Mouse (Mus musculus) heart, embryonic 12.5 days (tissue): Measurements from ENCODE around the gene Ier5l. TPM values are rescaled to one million over a fixed set of nuclear protein-coding genes. Genes with fewer than 3 reads are reported as not detected.
A peak's percentile ranks its signal among the peaks of the same experiment; 100 is the strongest.

Experiments used
- ATAC-seq: fragments of 200-750 bp; cut with Nextera tagmentation; 2 replicates; pipeline ENCODE4 v1.8.0; 2017; ENCODE audit warnings: moderate TSS enrichment, moderate library complexity; ENCODE audit not compliant: insufficient number of reproducible peaks, low FRiP score
- H3K27ac ChIP-seq: fragments of 300-500 bp; sonication (generic); 2 replicates; pipeline ENCODE4 v1.5.1; 2016; ENCODE audit warnings: mild to moderate bottlenecking, moderate library complexity; ENCODE audit not compliant: poor library complexity, severe bottlenecking
- H3K27me3 ChIP-seq: fragments of 300-500 bp; sonication (generic); replicated peaks from 2 replicates; pipeline ENCODE4 v1.6.1; 2016; ENCODE audit warnings: mild to moderate bottlenecking, moderate library complexity
- H3K36me3 ChIP-seq: fragments of 300-500 bp; sonication (generic); 2 replicates; pipeline ENCODE4 v1.6.1; 2016; ENCODE audit warnings: mild to moderate bottlenecking, moderate library complexity
- H3K4me1 ChIP-seq: fragments of 300-500 bp; sonication (generic); replicated peaks from 2 replicates; pipeline ENCODE4 v1.6.1; 2016; ENCODE audit warnings: mild to moderate bottlenecking
- H3K4me2 ChIP-seq: fragments of 300-500 bp; sonication (generic); 2 replicates; pipeline ENCODE4 v1.6.1; 2016; ENCODE audit warnings: mild to moderate bottlenecking, moderate library complexity
- H3K4me3 ChIP-seq: fragments of 300-500 bp; sonication (generic); 2 replicates; pipeline ENCODE4 v1.5.1; 2016; ENCODE audit warnings: mild to moderate bottlenecking
- H3K9ac ChIP-seq: fragments of 300-500 bp; sonication (generic); 2 replicates; pipeline ENCODE4 v1.6.1; 2016; ENCODE audit warnings: mild to moderate bottlenecking, moderate library complexity
- H3K9me3 ChIP-seq: fragments of 300-500 bp; sonication (generic); replicated peaks from 2 replicates; pipeline ENCODE4 v1.6.1; 2016; ENCODE audit warnings: mild to moderate bottlenecking, moderate library complexity
- WGBS: fragments of 180-500 bp; shearing (Covaris S2); methylation state at CpG from one replicate; pipeline ENCODE4 v1.1.7; 2016; 5-methylcytosine and 5-hydroxymethylcytosine counted together
- polyA plus RNA-seq: library from polyadenylated mRNA; unstranded; fragments of >200 nt; fragmentation: Nextera tagmentation; extraction: Ambion mirVana; gene quantifications from 2 replicates; pipeline ENCODE4 v1.2.1, GENCODE M21; 2016

Ier5l gene
- polyA plus RNA-seq, 1 experiment from 2014 or later, result 1.7 TPM

DNA sequence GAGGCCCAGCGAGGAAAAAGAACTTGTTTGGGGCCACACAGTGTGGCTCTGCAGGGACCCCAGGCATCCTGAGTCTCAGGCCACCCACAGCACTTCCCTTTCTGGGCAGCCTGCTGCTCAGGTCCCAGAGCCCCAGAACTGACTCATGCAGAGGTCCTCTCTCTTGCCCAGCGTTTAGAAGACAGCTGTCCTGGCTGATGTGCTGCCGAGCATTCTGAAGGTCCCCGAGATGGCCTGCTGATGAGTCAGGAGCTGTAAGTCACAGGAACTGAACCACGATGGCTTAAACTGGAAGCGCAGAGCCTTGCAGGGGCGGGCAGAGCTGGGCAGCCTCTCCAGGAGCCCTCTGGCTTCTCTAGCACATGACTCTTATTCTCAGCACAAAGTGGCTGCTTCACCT is 13.6 kb upstream of the Ier5l start:
- Histone ChIP-seq H3K27me3 (peaks cover 6% of the 10 kb centered on the region; the same call in 1 of the 2 replicates), H3K4me3 (no peak overlapping the region), H3K27ac (no peak overlapping the region), H3K4me1 (no peaks in the 10 kb centered on the region), H3K9ac (no peak overlapping the region), H3K9me3 (no peaks in the 10 kb centered on the region), H3K36me3 (no peaks in the 10 kb centered on the region), H3K4me2 (no peak overlapping the region)
- 33% methylated on average over 7 of the region's 7 CpGs for WGBS
- ATAC-seq, result no peak

DNA sequence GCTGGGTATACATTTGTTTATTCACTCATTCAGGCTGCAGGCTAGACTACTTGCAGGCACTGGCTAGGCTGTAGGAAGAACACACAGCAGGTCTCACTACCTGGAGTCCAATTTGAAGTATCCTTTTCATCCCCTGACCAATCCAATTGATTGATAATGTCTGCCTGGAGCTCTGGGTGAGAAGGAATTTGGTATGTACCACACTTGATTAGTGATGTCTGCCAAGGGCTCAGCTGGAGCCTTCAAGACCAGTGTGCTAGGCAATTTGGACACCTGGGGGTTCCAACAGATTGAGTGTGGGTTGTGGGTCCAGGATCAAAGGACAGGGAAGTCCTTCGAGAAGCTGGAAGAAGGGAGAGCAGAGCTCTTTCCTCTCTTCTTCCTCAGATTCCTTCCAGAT is 4.5 kb upstream of the Ier5l start:
- Histone ChIP-seq H3K27ac (no peak overlapping the region), H3K36me3 (no peaks in the 10 kb centered on the region), H3K9ac (no peak overlapping the region), H3K4me1 (peaks cover 5% of the 10 kb centered on the region), H3K27me3 (peaks cover 17% of the 10 kb centered on the region), H3K9me3 (no peaks in the 10 kb centered on the region), H3K4me2 (no peak overlapping the region), H3K4me3 (no peak overlapping the region)
- 43% methylated on average over 1 of the region's 1 CpGs for WGBS
- ATAC-seq, result no peak

DNA sequence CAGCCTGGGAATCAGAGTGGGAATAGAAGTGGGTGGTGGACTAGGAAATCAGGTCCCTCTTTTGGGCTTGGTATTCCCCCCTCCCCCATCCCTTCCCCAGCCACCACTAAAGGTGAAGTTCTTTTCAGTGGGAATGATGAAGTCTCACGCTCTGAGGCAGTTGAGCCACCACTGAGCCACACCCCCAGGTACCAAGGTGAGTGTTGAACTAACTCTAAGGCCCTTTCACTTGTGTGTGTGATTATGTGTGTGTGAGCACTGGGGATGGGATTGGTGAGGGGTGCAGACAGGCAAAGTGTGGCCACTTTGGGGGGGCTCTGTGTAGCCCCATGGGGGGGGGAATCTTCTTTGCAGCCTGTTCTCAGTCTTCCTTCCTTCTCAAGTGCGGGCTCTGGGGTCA is 2.2 kb upstream of the Ier5l start:
- no peak overlapping the region for H3K4me2 ChIP-seq
- H3K9ac ChIP-seq, result no peak overlapping the region
- H3K4me1 ChIP-seq, result peaks cover 10% of the 10 kb centered on the region
- peaks cover 17% of the 10 kb centered on the region for H3K27me3 ChIP-seq
- 74% methylated on average over 2 of the region's 2 CpGs for WGBS
- no peaks in the 10 kb centered on the region for H3K9me3 ChIP-seq
- H3K36me3 ChIP-seq, result no peaks in the 10 kb centered on the region
- H3K4me3 ChIP-seq, result no peak overlapping the region
- ATAC-seq, result no peak
- no peak overlapping the region for H3K27ac ChIP-seq

DNA sequence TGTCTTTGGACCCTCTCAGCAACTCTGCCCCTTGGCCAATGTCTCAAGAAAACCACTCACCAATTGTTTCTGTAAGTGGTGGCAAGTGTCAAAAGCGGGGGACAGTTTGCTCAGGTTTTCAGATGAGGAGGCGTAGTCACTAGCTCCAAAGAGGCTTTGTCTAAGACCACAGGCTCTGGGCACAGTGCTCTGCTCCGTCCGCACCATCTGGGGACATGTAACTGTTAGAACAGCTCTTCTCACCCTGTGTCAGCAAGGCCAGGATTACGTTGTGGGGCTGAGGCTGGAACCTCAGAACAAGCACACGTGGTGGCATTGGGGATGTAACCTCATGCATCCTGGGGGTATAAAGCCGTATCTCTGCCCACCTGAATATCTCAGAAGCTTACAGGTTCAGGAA is 1.4 kb upstream of the Ier5l start:
- H3K27ac ChIP-seq, result no peak overlapping the region
- no peak overlapping the region for H3K4me3 ChIP-seq
- H3K36me3 ChIP-seq, result no peaks in the 10 kb centered on the region
- ATAC-seq, result no peak
- WGBS, result 74% methylated on average over 7 of the region's 7 CpGs
- H3K9me3 ChIP-seq, result no peaks in the 10 kb centered on the region
- H3K4me2 ChIP-seq, result no peak overlapping the region
- H3K9ac ChIP-seq, result no peak overlapping the region
- peaks cover 17% of the 10 kb centered on the region for H3K27me3 ChIP-seq
- H3K4me1 ChIP-seq, result peaks cover 14% of the 10 kb centered on the region

DNA sequence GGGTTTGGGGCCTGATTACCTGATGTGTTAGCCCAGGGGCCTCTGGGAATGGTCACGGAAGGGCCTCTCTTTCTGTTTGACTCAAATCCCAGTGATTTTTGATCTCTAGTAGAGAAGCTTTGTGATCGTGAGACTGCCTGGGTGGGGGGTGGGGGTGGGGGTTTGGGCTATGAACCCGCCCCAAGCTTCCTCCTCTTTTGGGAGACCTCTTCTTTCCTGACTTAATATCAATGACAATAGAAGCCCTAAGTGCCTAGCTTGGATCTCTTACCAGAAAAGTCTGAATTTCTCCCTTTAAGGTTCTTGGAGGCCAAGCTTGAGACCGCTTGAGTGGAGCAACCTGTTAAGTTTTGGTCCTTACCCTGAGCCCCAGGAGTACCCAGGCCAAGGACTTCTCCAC is 757 bp upstream of the Ier5l start:
- Histone ChIP-seq H3K4me1 (peaks cover 14% of the 10 kb centered on the region), H3K4me2 (peak overlapping the region; percentile 95), H3K9ac (peak overlapping the region; percentile 39; the same call in 1 of the 2 replicates), H3K9me3 (no peaks in the 10 kb centered on the region), H3K4me3 (peak overlapping the region; percentile 83), H3K27ac (no peak overlapping the region), H3K27me3 (peaks cover 17% of the 10 kb centered on the region), H3K36me3 (no peaks in the 10 kb centered on the region)
- WGBS, result 30% methylated on average over 4 of the region's 4 CpGs
- no peak for ATAC-seq

DNA sequence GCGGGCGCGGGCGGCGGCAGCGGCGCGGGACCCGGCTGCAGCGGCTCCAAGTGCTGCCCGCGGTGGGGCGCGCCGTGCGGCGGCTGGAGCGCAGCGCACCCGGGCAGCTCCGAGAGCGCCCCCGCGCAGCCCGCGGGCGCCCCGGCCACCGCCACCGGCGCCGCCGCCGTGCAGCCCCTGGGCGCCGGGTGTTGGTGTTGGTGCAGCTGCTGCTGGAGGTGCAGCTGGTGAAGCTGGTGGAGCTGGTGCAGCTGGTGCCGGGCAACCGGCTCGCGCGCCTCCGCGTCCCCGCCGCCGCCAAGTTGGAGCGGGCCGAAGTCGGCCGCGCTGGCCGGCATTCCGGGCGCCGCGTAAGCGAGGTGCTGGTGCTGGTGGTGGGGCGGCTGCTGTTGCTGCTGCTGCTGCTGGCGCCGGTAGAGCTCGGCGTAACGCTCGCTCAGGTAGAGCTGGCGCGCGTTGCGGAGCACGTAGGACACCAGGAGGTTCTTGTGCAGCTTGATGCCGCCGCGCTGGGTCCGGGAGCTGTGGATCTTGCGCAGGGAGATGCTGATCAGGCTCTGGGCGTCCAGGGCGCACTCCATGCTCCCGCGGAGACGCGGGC is 488 bp downstream of the Ier5l start:
- peak overlapping the region; percentile 93 for H3K27ac ChIP-seq
- peak; percentile 10; the same call in 1 of the 2 replicates for ATAC-seq
- 5% methylated on average over 71 of the region's 80 CpGs for WGBS
- no peaks in the 10 kb centered on the region for H3K36me3 ChIP-seq
- H3K4me3 ChIP-seq, result peak overlapping the region; percentile 83
- peaks cover 17% of the 10 kb centered on the region for H3K27me3 ChIP-seq
- H3K4me1 ChIP-seq, result peaks cover 22% of the 10 kb centered on the region
- H3K9me3 ChIP-seq, result no peaks in the 10 kb centered on the region
- H3K9ac ChIP-seq, result peak overlapping the region; percentile 98
- H3K4me2 ChIP-seq, result peak overlapping the region; percentile 95

DNA sequence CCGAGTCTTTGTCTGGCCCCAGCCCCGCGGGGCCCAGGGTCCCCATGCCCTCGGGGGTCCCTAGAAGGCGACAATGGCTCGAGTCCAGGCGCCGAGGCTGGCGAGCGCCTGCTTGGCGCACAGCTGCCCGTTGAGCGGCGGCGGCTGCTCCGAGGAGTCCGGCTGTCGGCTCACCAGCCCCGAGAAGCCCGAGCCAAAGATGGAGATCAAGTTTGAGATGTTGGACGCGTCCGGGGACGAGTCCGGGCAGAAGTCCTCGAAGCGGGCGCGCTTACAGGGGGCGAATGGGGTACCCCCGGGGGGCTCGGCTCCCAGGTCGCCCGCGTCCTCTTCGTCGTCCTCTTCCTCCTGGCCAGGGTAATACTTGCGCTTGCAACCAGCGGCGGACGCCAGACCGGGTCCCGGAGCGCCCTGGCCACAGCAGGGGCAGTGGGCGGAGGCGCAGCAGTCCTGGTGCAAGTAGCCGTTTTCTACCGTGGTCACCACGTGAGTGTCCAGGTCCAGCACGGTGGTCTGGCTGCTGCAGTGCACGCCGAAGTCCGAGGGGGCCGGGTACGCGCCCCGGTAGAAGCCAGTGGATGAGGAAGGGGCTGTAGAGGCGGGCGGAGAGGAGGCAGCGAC is 1.2 kb downstream of the Ier5l start:
- no peak for ATAC-seq
- Histone ChIP-seq H3K9ac (peak overlapping the region; percentile 98), H3K4me3 (peak overlapping the region; percentile 83), H3K4me2 (peak overlapping the region; percentile 95), H3K9me3 (no peaks in the 10 kb centered on the region), H3K27ac (peak overlapping the region; percentile 93), H3K4me1 (peaks cover 23% of the 10 kb centered on the region), H3K27me3 (peaks cover 17% of the 10 kb centered on the region), H3K36me3 (no peaks in the 10 kb centered on the region)
- WGBS, result 0% methylated on average over 60 of the region's 60 CpGs

DNA sequence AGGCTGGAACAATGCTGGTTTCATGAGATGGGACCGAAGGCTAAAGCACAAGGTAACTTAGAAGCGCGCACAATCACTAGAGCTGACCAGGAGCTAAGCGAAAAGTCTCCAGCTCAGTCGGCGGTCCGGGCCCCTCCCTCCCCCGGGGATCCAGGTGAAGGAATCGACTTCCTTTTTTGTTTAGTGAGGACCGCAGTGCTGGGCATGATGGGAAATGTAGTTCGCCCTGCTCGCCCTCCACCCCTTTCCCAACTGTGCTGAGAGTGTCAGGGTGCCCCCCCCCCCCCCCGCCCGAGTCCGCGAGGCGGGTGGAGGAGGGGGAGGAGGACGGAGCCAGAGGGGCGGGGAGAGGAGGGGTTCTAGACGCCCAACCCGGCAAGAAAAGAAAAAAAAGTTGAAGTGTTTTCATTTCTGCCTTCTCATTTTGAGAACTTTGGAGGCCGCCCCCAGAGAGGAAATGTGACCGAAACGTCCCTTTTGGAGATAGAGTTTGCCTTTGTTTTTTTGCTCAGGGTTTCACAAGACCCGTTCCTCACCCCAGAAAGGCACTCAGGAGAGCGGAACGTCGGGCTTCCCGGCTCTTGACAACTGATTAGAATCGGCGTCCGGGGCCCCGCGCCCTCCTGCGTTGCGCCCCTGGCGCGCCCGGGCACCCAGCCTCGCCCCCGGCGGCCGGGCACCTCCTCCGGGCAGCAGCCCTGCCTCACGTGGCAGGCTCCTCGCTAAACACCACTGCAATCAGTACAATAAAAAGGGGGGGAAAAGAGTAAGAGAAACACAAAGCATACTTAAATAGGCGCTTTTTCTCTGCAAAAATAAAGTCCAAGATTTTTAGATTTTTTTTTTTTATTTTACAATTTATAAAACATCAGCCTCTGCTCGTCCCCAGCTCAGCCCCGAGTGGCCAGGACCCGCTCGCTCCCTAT is 2.0 kb downstream of the Ier5l start:
- Histone ChIP-seq H3K36me3 (no peaks in the 10 kb centered on the region), H3K9me3 (no peaks in the 10 kb centered on the region), H3K4me3 (peak overlapping the region; percentile 83), H3K27ac (peak overlapping the region; percentile 93), H3K27me3 (peaks cover 17% of the 10 kb centered on the region), H3K4me2 (peak overlapping the region; percentile 95), H3K4me1 (peaks cover 28% of the 10 kb centered on the region), H3K9ac (peak overlapping the region; percentile 98)
- ATAC-seq, result peak; percentile 61
- WGBS, result under 1% methylated on average over 47 of the region's 51 CpGs

DNA sequence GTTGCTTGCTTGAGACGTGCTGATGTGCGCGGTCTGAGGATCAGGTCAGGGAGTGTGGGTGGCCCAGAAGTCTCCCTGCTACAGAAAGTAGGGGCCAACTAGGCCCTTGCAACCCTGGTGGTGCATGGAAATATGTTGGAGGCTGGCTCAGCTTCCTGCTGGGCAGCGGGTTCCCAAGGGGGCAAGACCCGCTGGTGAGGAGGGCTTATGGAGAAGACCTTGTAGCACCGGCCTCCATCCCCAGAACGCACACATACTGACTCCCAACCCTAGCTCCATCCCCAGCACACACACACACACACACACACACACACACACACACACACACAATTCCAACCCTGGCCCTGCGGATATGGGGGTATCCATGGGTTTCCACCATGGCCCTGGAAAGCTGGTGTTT is 3.0 kb downstream of the Ier5l start:
- H3K4me2 ChIP-seq, result peak overlapping the region; percentile 95
- no peaks in the 10 kb centered on the region for H3K9me3 ChIP-seq
- WGBS, result 14% methylated on average over 8 of the region's 8 CpGs
- peak overlapping the region; percentile 83; the same call in 1 of the 2 replicates for H3K4me3 ChIP-seq
- no peaks in the 10 kb centered on the region for H3K36me3 ChIP-seq
- H3K9ac ChIP-seq, result 0 out of 2 replicates have a peak overlapping the region, but pooled peaks have one; percentile 16
- peaks cover 13% of the 10 kb centered on the region; the same call in 1 of the 2 replicates for H3K27me3 ChIP-seq
- no peak for ATAC-seq
- peaks cover 35% of the 10 kb centered on the region for H3K4me1 ChIP-seq
- H3K27ac ChIP-seq, result peak overlapping the region; percentile 93

DNA sequence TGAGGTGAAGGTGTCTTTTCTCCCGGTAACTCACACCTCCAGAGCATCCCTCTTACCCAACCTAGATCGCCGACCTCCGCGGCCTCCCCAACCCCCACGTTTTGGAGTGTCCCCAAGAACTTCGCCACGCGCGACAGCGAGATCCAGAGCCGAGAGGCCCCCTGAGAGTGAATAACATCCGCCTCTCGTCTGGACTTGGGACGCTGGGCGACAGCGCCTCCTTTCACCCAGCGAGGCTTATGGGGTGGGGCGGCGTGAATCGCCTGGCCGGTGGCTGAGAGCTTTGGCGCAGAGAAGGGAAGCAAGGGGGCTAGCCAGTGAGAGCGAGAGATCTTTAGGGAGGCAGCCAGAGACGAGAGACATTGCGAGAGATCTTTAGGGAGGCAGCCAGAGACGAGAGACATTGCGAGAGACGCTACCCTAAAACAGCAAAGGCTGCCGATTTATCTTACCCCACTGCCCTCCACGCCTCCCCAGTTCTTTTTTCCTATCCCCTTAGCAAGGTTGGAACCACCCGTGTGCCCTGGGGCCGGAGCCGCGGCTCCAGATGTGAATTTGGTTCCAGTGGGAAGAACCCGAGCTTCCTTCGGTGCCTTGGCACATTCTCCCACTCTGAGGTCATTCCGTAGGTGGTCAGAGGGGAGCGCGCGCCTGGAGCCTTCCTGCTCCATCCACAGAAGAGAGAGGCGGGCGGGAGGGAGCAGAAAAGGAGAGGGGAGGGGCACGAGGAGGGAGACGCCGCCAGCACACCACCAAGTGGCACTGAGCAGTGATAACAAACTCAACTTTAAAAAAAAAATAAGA is 3.7 kb downstream of the Ier5l start:
- H3K27ac ChIP-seq, result peak overlapping the region; percentile 92
- peaks cover 35% of the 10 kb centered on the region for H3K4me1 ChIP-seq
- H3K27me3 ChIP-seq, result peaks cover 6% of the 10 kb centered on the region; the same call in 1 of the 2 replicates
- peak overlapping the region; percentile 53 for H3K4me3 ChIP-seq
- H3K4me2 ChIP-seq, result peak overlapping the region; percentile 95
- no peaks in the 10 kb centered on the region for H3K9me3 ChIP-seq
- H3K9ac ChIP-seq, result peak overlapping the region; percentile 83
- peak; percentile 33; the same call in 1 of the 2 replicates for ATAC-seq
- WGBS, result under 1% methylated on average over 46 of the region's 46 CpGs
- no peaks in the 10 kb centered on the region for H3K36me3 ChIP-seq
